Mouse (Mus musculus): Measurements from ENCODE around the gene Map4k2. TPM values are rescaled to one million over a fixed set of nuclear protein-coding genes. Genes with fewer than 3 reads are reported as not detected.

Gene Map4k2
- 95.7 and 106 TPM in 2 replicates for polyA plus RNA-seq (2012; rRNA removed)

DNA sequence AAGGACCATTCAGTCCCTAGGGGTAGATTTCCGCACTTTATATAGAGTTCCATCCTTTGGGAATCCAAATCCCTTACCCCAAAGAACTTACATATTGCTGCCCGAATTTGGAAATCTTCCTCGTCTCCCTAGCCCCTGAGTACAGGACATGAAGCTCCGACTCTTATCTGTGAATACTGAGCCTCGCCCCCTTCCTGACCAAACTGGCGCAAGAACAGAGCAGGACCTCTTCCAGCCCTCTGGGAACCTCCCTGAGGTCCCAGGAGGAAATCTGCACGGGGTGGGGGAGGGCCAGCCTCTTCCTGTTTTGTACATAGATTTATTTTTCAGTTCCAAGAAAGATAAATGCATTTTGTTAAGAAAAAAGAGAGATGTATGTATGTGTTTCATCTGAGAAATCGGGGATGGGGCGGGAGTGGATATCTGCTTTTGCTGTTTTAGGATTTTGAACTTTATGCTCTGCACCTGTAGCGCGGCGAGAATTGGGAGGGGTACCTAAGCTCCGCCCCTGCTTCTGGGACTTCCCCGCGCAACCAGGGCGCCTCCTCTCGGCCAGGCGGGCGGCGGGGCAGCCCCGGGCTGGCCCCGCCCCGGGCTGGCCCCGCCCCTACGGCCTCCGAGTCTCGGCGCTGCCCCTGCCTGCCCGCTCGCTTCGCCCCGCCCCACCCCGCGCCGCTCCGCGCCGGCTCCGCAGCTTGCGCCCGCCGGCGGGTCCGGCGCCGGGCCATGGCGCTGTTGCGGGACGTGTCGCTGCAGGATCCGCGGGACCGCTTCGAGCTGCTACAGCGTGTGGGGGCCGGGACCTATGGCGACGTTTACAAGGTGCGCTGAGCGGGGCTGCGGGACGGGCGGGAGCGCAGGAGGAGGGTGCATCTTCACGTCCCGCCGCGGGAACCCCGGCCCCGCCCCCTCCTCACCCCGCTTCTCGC, at the start of gene Map4k2:
TSS of gene Map4k2 (plus strand) at position 612 of the 929 bp plus-strand sequence.

DNA sequence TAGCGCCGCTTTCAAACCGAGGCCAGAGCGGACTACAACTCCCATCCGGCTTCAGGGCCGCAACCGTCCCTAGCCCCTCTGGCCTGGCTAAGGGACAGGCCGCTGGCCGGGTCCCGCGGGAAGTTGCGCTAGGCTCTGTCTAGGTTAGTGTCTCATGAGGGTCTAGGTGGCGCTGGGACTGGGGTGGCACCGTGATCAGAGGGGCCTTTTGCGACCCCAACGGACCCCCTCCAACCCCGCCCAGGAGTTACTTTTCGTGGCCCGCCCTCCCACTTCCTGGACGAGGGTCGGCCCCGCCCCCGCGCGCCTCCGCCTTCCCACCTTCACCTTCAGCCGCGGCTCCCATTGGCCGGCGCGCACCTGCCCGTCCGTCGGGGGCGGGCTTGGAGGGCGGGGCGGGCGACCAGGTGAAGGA, 34.8 kb upstream of the Map4k2 start, which contains the start of gene Cdc42bpg:
TSS of gene Cdc42bpg (plus strand) at position 320 of the 415 bp plus-strand sequence.

DNA sequence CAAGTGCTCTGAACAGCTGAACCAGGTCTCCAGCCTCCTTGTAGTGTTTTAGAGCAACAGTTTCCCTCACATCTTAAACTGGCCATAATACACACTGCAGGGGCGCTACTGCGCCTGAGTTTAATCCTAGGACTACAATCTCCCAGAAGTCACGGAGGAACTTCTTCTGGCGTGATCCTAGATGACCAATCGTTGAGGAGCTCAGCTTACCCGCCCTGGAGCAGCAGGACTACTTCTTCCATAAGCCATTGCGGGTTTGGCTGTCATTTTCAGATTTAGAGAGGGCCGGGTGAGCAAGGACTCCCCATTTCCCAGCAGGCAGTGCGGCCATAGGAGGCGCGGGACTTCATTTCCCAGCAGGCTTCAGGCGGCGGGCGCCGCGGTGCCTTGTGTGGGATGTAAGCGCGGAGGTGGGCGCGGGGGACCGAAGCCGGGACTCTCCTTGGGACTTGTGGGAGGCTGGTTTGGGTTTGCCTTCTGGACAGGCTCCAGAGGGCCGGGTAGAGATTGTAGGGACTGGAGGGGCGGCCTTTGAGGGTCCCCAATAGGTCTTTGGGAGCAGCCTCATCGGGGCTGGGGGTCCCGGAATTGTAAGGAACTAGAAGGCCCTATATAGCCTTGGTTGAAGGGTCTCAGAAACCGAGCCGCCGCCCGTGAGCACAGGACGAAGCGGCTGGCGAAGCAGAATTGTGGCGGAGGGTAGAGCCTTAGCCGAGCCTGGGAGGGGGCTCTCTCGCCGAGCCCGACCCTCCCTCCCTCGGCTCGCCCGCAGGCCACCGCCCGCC, 6.1 kb upstream of the Map4k2 start, which contains the start of gene Men1:
TSS of gene Men1 (plus strand) at position 307 of the 785 bp plus-strand sequence.

DNA sequence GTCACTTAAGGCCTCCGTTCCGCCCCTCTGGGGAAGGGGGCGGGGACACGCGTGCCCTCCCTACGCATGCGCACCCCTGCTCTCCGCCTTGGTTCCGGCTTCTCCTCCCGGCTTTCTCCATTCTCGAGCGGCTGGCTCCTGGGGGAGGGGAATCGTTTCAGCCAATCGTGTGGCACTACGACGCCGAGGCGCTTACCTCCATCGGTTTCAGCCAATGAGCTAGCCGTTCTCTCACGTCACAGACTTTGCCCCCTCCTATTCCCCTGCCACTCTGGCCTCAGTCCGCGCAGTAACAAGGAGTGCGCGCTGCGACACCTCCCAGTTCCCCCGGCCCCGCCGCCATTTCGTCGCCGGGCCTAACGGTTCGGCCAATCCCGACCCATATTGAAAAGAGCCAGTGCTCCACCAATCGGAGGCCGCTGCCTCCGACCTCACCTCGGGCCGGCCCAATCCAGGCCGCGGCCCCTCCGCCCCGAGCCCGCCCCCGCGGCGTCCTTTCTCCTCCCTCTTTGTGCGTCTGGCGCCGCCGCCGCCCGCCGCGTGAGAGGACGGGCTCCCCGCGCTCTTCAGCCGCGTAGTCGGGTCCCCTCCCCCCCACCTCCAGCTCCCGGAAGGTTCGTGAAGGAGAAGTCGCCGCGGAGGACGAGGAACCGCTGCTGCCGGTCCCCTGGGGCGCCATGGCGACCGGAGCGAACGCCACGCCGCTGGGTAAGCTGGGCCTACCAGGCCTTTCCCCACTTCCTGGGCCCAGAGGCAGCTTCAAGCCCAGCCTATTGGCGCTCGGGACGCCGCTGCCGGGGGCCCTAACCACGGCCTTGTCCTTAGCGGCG, 22.7 kb downstream of the Map4k2 start, which contains the start of gene Sf1:
TSS of gene Sf1 (plus strand) at position 280 of the 830 bp plus-strand sequence.

DNA sequence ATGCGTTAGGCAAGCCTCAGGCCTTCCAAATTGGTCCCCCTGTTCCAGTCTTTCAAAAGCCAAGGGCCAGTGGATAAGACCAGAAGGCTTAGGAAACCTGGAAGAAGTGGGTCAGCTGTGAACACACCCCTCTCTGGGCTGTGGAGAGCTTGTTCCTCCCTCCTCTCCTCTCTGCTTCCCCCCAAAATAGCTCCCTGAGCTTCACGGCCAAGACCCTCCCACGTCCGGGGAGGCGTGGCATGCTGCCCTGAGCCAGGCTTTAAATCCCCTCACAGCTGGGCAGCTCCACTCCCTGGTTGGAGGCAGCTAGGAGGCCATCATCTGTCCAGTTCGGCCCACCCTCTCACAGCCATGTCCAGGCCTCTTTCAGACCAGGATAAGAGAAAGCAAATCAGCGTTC, 43.2 kb downstream of the Map4k2 start, which contains the start of gene Pygm:
TSS of gene Pygm (plus strand) at position 272 of the 400 bp plus-strand sequence.

DNA sequence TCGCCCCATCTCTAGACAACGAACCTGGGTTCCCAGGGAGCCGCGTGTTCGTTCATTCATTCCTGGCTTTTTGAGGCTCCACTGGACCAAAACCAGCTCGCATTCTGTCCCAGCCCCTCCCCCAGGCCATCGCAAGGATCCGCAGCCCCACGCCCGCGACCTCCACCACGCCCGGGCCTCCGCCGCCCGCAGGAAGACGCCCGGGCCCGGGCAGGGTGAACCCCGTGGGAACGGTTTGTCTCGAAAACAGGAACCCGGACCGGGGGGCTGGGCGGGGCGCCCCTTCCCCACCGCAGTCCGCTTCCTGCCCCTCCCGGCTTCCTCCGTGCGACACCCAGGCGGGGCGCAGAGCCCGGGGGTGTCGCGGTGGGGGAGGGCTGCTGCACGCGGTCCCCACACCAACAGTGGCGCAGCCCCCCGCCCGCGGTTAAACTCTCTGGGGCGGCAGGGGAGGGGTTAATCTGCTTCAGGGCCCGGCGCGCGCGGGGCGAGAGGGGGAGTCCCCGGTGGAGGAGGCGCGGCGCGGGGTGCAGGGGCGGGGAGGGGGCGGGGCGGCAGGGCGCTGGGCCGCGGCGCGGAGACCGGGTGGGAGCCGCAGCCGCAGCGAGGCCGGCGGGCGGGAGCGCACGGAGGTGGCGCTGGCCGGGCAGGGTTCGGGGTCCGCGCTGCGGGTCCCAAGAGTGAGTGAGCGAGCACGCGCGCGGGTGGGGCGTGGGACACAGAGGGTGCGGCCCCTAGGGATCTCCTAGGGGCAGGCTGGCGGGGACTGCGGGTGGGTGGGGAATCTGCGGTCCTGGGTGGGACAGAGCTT, 58.6 kb downstream of the Map4k2 start, which contains the start of gene Rasgrp2:
TSS of gene Rasgrp2 (plus strand) at position 56 of the 811 bp plus-strand sequence.

Other genes with a start within 250 kb of the Map4k2 start
- gene AC131692.1, start 246.7 kb upstream of the Map4k2 start, polyA plus RNA-seq (2012; rRNA removed): not detected in 2 replicates
- 17.8 and 47.8 TPM in 2 replicates for gene Naaladl1, start 235.4 kb upstream of the Map4k2 start, polyA plus RNA-seq (2012; rRNA removed)
- 60.1 and 60.7 TPM in 2 replicates for gene Sac3d1, start 222.5 kb upstream of the Map4k2 start, polyA plus RNA-seq (2012; rRNA removed)
- 59.0 and 65.6 TPM in 2 replicates for gene Snx15, start 212.8 kb upstream of the Map4k2 start, polyA plus RNA-seq (2012; rRNA removed)
- gene Batf2, start 200.2 kb upstream of the Map4k2 start, polyA plus RNA-seq (2012; rRNA removed): 60.8 and 73.8 TPM in 2 replicates
- 95.4 and 114 TPM in 2 replicates for gene Arl2, start 199.6 kb upstream of the Map4k2 start, polyA plus RNA-seq (2012; rRNA removed)
- gene Majin, start 156.7 kb upstream of the Map4k2 start, polyA plus RNA-seq (2012; rRNA removed): 0.12 and 0.91 TPM in 2 replicates
- gene Gpha2, start 114.8 kb upstream of the Map4k2 start, polyA plus RNA-seq (2012; rRNA removed): 0.45 and 0.97 TPM in 2 replicates
- 84.5 and 109 TPM in 2 replicates for gene Ppp2r5b, start 105.3 kb upstream of the Map4k2 start, polyA plus RNA-seq (2012; rRNA removed)
- gene Atg2a, start 99.5 kb upstream of the Map4k2 start, polyA plus RNA-seq (2012; rRNA removed): 61.7 and 63.2 TPM in 2 replicates
- gene Ehd1, start 64.4 kb upstream of the Map4k2 start, polyA plus RNA-seq (2012; rRNA removed): 286 and 304 TPM in 2 replicates
- 69.5 and 74.2 TPM in 2 replicates for gene Cdc42bpg, start 34.7 kb upstream of the Map4k2 start, polyA plus RNA-seq (2012; rRNA removed)
- 50.2 and 51.0 TPM in 2 replicates for gene Men1, start 6.2 kb upstream of the Map4k2 start, polyA plus RNA-seq (2012; rRNA removed)
- gene Sf1, start 22.6 kb downstream of the Map4k2 start, polyA plus RNA-seq (2012; rRNA removed): 147 and 199 TPM in 2 replicates
- gene Pygm, start 43.3 kb downstream of the Map4k2 start, polyA plus RNA-seq (2012; rRNA removed): 14.0 and 16.7 TPM in 2 replicates
- 57.1 and 74.3 TPM in 2 replicates for gene Rasgrp2, start 58.2 kb downstream of the Map4k2 start, polyA plus RNA-seq (2012; rRNA removed)
- gene Nrxn2, start 77.6 kb downstream of the Map4k2 start, polyA plus RNA-seq (2012; rRNA removed): 4.3 and 5.3 TPM in 2 replicates
- 0.10 TPM in 1 of 2 replicates, not detected in the other for gene Slc22a12, start 201.9 kb downstream of the Map4k2 start, polyA plus RNA-seq (2012; rRNA removed)